Mouse (Mus musculus): ENCODE measurements around the gene Map2k6.

DNA sequence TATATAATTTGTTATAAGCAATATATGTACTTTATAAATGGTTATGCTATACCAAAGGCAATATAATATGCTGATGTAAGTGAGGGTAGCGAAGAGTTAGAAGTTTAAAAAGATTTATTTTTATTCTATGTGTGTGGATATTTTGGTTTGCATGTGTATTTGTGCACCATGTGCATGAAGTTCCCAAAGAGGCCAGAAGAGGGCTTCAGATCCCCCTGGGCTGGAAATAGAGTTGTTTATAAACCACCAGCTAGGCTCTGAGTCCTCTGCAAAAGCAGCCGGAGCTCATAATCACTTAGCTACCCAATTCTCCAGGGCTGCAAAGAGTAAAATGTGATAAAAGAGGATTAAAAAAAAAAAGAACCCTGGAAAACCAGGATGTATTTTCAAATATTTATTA, 137.6 kb downstream of the Map2k6 start:
- TF ChIP-seq FLI1 (IDR thresholded peaks at IDR 0.05; ENCODE audit: low read length) (no peak), GATA1 (IDR thresholded peaks at IDR 0.05; ENCODE audit: borderline replicate concordance, low read length) (no peak)

Data from megakaryocyte, embryonic 14.5 days (primary cell).